Mouse (Mus musculus): ENCODE results near the gene Gm498. TPM values are rescaled to one million over a fixed set of nuclear protein-coding genes. Genes with fewer than 3 reads are reported as not detected.

Gene Gm498
- not detected for total RNA-seq (2021)

DNA sequence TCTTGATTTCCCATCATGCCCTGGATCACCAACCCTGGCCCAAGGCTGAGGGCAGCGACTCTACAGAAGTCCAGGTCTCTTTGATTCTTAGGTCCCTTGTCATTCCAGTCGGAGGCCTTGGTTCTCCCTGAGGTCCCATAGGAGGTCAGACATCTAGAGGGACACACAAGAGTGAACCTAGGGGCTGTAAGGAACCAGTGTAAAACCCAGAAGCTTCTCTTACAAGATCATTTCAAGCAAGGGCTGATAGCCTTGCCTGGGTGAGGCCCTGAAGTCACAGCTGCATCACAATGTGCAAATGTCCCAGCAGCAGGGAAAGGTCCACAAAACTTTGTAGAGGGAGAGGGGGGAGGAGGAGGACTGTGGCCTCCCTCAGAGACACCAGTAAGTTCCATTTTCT, at the start of gene Gm498:
Gm498 (plus strand) TSS at position 301 of the 400 bp plus-strand sequence.
- no peak for DNase-seq

DNA sequence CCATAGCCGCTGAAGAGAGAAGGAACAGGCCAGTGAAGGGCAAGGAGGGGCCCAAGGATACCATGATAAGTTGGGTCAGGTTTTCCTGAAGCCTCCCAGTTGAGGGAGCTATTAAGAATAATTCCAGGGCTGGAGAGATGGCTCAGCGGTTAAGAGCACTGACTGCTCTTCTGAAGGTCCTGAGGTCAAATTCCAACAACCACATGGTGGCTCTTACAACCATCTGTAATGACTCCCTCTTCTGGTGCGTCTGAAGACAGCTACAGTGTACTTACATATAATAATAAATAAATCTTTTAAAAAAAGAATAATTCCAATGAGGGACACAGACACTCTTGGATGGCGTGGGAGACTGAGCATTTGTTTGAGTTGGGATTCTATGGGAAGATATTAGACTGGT, 47.4 kb upstream of the Gm498 start:
- DNase-seq = no peak

DNA sequence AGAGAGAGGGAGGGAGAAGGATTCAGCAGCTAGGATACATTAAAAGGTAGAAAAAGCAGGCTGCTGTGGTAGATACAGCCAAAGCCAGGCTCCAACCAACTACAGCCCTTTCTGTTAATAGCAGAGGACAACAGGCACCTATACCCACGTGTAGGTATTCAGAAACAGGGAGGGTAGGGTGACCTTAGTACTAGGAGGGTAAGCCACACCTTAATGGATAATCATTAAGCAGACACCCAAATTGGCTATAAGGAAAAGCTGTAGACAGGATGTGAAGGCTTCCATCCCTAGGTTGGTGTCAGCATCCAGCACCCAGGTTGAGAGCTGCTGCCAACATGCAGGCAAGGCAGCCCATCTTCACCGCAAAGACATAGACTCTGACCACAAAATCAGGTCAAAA, 45.4 kb upstream of the Gm498 start:
- DNase-seq = no peak

DNA sequence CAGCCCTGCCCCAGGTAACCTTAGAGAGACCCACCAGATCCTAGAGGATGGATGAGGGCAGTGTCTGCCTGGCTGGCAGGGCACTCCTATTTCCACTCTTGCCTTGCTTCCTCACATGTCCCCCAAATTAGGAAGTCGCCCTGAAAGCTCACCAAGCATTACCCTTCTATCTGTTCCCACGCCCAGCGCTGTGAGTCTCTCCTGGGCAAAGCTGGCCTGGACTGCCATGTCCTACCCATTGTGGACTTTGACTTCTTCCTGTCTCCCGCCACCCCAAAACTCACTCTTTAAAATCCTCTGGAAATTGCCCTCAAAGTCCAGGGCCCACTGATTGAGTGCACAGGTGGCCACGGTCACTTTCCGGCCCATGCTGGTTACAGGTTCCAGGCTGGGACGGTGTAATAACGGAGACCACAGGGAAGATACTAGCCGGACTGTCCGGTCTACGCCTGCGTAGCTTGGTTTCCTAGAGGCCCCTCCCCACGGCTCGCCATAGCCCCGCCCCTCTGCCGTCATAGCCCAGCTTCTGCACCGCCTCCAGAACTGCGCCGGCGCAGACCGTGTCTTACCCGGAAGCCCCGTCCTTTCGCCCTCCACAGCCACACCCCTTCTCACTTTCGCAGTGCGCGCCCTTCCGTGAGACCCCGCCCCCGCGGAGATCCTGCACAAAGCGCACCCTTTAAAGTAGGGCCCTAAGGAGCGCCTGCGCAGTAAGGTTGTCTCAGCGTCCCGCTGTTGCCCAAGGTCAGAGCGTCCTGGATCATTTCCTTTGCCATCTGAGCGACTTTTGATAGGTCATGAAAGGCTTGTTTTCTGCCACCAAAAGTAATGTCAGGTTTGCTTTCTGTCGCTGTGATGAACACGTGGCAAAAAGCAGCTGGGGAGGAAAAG, 44.0 kb upstream of the Gm498 start, which contains the start of the genes Nadsyn1 and Dhcr7:
Nadsyn1 (minus strand) TSS at position 475 of the 891 bp plus-strand sequence.
Dhcr7 (plus strand) TSS at position 771 of the 891 bp plus-strand sequence.
- peak; percentile 99 for DNase-seq

DNA sequence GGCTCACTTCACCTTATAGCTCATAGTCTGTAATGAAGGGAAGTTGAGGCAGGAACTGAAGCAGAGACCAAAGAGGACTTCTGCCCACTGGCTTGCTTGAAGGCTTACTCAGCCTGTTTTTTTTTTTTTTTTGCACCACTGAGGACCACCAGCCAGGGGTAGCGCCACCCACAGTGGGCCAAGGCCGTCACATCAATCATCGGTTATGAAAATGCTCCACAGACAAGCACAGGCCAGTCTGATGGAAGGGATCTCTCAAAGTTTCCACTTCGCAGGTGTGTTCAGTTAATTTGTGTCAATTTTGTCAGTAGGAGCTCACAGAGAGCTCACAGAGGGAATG, 43.4 kb upstream of the Gm498 start:
- no peak for DNase-seq

DNA sequence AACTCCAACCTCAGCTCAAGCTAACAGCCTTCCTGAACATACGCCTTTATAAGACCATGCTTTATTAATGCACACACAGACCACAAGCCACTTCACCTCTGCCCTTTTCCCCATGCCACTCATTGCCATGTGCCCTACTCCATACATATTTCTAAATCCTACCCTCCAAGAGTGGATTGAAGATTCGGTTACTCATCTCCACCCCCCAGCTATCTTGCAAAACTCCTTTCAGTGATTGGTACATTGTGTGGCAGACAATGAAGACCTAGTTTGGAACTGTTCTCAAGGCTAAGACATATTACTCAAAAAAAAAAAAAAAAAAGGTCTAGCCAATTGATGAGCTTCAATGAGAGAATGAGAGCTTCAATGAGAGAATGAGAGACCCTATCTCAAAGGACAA, 39.7 kb upstream of the Gm498 start:
- no peak for DNase-seq

DNA sequence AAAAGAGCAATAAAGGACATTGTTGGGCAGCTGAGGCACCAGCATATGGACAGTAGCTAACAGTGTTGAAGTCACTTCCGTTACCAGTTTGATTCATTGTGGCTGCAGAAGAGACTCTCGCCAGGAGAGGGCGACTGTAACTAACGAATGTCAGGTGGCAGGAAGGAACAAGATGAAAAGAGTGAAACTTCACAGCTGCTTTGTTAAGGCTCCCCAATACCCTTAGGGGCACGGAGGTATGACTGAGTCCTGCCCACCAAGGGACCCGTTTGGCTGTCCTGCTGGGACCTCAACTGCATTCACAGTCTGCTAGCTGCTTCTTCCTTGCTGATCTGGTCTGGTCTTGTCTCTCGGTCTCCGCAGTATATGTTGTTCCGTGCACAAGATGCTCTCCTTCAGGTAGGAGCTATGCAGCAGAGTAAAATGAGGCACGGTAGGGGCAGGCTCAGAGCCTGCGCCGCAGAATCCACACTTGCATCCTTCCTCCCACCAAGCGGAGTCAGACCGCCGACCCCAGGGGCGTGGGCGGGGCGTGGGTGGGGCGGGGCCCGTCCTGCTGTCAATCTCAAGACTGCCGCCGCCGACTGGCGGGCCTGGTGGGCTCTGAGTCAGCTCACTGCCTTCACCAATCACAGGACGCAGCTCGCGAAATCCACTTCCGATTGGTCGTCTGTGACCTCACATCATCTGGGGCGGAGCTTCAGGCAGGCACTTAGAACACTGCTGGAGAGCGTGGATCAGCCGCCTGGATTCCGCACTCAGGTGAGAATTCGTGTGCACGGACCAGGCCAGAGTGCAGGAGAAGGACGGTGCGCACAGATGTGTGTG, 36.9 kb upstream of the Gm498 start:
- DNase-seq = peak; percentile 95

DNA sequence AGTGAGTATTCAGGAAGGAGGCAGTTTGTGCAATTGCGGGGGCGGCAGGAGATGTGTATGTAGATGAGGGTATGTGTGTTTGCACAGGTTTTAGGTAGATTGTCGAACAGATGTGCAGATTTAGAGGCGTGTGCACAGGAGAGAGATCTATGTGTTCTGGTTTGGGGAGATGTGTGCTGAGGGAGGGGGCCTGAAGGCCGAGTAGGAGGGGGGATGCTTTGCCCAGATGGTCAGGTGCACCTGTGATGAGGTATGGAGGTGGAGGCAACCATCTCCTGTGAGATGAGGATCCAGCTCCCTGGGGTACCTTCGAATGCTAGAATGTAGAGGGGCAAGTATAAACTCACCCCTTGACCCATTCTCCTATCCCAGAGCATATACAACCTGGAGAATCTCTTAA, 36.2 kb upstream of the Gm498 start:
- DNase-seq = no peak

DNA sequence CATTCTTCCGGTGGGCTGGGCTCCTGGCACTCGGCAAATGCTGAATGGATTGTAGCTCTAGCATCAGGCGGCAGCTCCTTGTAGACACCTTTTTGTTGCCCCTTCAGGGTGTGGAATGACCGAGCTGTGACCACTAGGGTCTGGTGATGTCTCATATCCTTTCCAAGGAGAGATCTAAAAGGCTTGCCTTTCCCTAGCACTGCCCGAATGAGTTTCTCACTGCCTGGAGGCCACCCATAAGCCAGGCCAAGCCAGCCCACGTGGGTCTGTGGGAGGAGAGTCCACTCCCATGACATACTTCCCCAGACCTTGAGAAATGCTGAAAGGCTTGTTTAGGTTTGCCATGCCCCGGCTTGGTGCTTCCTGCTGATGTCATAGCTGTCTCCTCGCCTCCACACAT, 34.4 kb upstream of the Gm498 start:
- DNase-seq = no peak

DNA sequence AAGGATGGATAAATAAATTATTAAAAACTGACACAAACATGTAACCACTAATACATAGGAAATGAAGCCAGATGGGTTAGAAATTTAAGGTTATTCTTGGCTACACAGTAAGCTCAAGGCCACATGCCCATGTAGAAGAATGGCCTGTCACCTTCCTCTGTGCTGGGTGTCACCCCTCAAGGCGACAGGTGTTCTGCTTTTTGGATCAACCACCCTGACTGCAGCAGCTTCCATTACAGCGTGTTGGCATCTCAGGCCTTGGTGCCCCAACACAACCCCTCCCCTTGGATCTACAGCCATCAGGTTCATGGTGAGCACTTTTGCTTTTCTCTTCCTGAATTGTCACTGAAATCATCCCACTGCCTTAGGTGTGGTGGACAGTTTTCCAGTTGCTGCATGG, 34.0 kb upstream of the Gm498 start:
- DNase-seq = no peak

DNA sequence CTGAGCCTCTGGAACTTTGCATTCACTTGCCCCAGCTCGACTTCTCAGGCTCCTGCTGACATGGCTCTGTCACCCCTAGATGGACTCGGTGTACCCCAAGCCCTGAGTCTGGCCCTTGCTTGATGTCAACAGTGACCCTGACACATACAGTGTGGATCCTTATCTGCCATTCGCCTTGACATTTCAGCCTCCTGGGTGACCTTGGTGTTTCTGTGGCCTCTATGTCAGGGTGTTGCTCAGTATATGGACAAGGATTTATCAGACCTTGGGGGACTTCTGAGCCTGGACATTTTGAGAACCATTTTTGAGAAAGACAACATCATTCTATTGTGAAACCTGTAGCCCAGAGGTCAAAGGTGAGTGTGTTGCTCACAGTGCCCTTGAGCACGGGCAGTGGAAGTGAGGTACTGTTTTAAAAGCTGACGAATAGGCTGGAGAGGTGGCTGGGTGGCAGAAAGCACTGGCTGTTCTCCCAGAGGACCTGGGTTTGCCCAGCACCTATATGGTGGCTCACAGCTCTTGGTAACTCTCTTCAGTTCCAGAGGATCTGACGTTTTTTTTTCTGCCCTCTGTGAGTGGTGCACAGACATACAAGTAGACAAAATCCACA, 33.0 kb upstream of the Gm498 start:
- no peak for DNase-seq

DNA sequence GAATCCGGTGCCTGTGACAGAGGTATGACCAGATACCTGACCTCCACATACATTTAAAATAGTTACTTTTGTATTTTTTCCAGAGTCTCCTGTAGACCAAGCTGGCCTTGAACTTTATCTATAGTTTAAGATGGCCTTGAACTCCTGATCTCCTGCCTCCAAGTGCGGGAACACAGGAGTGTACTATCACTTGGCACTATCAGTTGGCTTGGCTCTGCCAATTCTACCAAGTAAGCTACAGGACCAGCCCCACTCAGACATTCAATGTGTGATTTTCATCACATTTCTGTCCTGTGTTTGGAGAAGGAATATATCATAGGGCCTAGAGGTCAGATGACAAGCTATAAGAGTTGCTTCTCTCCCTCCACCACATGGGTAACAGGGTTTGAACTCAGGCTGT, 32.3 kb upstream of the Gm498 start:
- no peak for DNase-seq

DNA sequence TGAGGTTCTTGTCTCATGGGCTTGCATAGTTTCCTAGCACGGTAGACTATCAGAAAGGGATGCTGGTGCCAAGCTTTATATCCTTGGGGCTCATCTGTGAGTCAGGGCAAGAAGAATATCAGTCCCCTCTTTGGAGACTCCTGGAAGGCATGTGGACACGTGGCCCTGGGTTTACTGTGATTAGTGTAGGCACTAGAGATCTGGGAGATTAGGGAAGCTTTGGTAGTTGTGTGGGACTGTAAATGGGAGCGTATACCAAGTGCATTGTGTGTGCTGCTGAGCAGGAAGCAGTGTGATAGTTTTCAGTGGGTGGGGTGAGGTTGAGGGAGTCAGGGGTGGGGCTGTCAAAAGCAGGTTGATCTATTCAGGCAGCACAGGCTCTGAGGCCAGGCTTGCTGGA, 31.7 kb upstream of the Gm498 start:
- DNase-seq = no peak

DNA sequence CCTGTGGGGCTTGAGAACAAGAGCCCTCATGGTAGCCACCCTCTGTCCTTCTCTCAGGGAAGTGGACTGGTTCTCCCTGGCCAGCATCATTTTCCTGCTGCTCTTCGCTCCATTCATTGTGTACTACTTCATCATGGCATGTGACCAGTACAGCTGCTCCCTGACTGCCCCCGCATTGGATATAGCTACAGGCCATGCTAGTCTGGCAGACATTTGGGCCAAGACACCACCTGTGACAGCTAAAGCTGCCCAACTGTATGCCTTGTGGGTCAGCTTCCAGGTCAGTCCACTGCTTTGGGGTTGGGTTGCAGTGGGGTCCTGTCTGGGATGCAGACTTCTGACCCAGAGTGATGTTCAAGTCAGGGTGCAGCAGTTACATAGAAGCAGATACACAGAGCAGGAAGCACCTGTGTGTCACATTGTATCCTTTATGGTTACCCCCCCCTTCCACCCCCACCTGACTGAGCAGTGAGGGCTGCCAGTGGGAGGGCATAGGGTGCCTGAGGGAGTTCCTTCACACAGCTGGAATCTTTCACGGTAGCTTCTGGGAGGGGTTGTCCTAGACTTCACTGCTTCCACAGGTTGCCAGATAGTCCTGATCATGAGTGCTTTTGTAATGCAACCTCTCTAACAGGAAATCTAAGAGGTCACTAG, 28.8 kb upstream of the Gm498 start:
- no peak for DNase-seq

DNA sequence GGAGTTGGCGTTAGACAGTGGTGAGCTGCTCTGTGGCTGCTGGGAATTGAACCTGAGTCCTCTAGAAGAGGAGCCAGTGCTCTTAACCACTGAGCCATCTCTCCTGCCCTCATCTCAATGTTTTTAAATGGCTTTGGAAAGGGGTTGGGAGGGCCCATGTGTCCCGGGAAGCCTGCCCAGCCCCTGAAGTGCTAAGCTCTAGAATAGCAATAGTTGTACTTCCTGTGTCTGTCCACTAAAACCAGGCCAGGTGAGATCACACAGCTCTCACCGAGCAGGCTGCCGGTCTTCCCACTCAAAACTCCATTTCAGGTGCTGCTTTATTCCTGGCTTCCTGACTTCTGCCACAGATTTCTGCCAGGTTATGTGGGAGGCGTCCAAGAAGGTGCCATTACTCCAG, 26.5 kb upstream of the Gm498 start:
- DNase-seq = no peak

DNA sequence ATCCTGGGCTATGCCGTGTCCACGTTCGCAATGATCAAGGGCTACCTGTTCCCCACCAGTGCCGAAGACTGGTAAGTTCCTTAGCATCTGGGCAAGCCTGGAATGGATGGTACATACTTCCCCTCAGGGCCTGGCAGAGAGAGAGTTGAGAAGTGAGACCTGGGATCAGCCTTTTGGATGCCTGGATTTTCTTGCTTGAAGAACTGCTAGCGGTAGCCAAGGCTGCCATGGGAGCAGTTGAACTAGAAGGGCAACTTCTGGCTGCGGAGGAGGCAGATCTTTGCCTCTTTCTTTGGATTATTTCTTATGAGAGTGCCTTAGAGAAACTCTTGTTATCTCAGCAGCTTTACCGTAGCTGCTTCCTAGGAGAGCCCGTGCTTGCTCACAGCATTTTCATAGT, 25.3 kb upstream of the Gm498 start:
- DNase-seq = no peak

DNA sequence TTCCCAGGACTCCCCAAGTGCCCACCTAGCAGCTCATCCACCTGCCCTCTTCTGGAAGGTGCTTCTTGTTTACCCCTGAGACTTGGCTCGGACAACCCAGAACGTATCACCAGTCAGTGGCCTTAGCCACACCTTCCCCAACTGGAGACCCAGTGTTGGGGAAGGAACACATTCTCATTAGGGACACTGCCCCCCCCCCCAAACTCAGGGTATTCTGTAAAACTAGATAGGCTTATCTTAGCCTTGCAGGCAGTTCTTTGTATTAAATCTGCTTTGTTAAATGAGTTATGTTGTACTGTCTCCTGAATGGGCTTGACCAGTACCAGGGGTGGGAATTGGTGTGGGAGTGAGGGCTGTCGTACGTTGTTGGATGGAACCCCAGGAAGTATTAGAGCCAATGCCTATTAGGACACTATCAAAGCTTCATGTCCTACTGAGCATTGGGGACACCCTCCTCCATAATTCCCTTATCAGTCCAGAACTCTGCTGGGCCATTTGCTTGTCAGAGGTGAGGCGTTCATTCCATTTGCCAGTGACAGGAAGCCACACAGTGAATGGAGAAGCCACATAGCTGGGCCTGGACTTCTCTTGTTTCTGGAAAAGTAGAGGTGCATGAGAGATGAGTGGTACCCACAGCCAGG, 18.4 kb upstream of the Gm498 start:
- DNase-seq = no peak

DNA sequence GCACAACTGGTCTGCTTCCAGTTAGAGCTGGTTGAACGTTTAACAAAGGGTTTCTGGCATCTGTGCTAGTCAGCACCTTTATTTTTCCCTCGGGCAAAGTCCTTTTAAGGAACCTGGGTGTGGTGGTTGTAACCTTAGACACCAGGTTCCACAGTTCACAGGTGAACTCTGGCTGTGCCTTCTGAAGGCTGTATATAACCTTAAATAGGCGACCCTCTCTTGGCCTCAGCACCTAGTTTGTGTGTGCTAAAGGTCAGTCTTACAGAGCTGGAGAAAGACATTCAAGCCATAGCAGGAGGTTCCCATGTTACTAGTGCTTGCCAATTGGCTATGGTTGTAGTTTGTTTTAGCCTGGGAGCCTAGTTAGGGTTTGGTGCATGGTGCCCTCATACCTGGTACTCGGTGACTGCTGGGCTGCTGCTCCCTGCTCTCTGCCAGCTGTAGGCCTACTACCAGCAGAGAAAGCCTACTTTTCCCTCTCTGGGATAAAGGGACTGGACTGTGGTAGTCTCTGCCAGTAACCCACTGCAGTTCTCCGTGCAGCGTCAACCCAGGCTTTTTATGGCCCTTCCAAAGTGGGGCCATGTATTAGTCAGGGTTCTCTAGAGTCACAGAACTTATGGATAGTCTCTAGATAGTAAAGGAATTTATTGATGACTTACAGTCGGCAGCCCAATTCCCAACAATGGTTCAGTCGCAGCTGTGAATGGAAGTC, 17.7 kb upstream of the Gm498 start:
- DNase-seq = no peak

DNA sequence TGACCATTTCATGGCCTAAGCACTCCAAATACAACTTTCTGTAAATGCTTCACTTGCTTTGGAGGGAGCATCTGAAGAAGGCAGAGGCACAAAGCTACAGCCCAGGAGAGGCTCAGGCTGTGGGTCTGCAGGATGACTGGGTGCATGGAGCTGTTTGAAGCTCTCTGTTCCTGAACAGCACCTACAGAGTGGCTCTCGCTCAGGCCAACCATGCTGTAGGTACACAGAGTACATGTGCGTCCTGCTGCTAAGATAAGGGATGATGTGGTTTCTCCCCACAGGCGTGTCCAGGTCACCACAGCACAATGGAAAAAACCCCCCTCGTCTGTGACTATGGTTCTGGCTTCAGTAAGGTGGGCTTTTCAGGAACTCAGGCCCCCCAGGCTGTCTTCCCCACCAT, 2.2 kb downstream of the Gm498 start:
- DNase-seq = no peak

DNA sequence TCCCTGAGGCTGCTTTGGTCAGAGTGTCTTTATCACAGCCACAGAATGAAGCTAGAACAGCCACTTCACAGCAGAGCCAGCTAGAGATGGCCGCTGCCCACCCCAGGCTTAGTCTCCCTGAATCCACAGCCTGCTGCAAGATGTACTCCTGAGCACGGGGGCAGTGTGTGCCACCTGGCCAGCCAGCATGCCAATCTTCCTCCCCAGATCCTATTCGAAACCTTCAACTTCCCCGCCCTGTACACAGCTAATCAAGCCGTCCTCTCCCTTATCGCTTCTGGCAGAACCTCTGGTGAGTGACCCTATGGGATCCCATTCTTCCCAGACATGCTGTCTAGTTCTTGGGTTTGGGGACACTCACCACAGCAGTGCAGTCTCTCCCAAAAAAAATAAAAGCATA, 17.1 kb downstream of the Gm498 start:
- DNase-seq = no peak

DNA sequence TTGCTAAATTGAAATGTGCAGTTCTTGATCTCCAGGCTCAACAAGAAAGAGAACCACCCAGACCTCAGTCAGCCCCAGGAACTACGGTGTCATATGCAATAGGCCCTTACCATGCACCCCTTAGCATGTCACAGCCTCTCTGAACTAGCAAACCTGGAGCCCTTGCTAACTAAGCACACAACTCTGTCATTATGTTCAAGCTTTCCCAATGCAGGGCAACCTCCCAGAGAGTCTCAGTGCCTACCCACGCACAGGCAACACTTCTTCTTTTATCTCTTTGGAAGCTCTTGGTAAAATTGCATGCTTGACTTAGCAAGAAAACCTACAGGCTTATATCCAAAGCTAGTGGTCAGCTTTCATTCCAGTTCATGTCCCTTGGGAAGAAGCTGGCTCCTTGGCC, 24.5 kb downstream of the Gm498 start:
- no peak for DNase-seq

DNA sequence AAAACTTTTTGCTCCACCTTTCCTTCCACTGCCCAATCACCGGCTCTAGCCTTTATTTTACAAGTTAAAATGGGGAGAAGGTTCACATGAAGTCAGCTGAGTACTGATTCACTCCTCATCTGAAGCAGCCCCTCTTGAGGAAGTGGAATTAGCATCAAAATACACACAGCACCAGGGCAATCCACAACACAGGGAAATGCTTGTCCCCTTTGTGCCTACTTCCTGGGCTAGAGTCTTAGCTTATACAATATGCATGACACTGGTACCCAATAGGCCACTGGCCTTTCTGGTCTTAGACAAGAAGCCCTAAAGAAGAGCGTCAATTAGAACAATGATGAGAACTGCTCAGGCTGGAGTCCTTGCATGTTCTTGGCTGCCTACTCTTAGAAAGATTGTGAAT, 25.7 kb downstream of the Gm498 start:
- no peak for DNase-seq
